Mouse (Mus musculus): ENCODE data around the gene Zfp446. TPM values are rescaled to one million over a fixed set of nuclear protein-coding genes. Genes with fewer than 3 reads are reported as not detected.

Zfp446 gene
- total RNA-seq, 4 experiments from 2014 or later, result 7.5 to 10.8 (median 8.8) TPM

DNA sequence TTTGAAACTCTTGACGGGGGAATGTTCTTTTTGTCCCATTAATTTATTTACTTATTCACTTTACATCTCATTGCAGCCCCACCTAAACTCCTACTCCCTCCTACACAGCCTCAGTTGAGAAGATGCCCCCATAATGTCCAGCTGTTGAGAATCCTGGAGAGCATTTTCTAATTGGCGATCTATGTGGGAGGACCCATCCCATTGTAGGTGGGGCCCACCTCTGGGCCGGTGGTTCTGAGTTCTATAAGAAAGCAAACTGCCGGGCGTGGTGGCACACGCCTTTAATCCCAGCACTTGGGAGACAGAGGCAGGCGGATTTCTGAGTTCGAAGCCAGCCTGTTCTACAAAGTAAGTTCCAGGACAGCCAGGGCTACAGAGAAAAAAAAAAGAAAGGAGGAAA is 9.3 kb downstream of the Zfp446 start:
- DNase-seq (ENCODE audit: low spot score in 2 of 2), result no peak

DNA sequence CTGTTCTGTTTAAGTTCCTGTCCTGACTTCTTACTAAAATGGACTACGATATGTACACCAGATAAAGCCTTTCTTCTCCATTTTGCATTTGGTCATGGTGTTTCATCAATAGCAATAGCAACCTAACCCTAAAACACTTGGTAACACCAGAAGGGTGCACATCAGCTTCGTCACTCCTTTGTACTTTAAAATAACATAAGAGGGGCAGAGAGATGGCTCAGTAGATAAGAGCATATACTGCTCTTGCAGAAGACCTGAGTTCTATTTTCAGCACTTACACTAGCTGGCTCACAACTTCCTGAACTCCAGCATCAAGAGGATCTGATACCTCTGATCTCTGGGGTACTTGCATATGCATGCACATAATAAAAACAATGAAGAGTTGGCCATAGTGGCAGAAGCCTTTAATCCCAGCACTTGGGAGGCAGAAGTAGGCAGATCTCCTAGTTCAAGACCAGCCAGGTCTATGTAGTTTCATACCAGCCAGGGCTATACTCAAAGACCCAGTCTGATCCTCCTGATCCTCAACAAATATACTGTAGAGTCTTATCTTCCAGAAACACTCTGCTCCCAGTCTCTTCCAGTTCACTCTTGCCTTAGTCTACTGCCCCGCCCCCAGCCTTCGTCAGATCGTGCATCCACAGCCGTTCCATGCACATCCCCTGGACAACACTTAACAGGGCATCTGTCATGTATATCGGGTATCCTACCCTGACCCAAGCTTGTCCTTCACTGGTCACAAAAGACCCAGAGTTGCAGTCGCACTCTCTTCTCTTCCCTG is 10.0 kb downstream of the Zfp446 start:
- no peak for DNase-seq (ENCODE audit: low spot score in 2 of 2)

GRCm38 (mm10) chr7:12992222-12992621 is 14.6 kb downstream of the Zfp446 start:
- DNase-seq (ENCODE audit: low spot score in 2 of 2), result no peak

GRCm38 (mm10) chr7:12993148-12993547 is 15.5 kb downstream of the Zfp446 start:
- DNase-seq (ENCODE audit: low spot score in 2 of 2), result no peak

DNA sequence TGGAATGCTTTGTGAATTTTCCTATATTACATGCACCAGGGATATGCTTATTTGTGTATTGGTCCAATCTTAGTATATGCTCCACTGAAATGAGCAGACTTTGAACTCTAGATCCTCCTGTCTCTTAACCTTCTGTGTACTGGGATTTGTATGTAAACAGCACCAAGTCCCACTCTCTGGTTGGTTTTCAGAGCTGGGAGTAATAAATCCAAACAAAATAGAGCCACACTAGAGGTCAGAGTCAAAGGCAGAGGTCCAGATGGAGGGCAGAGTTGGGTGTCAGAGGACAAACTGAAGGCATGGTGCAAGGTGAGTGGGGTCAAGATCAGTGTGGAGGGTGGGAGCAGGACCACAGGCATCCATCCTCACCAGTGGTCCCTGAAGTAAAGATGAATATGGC is 18.2 kb downstream of the Zfp446 start:
- DNase-seq (ENCODE audit: low spot score in 2 of 2), result no peak

- no peak for DNase-seq (ENCODE audit: low spot score in 2 of 2)
These were observed 19.6 kb downstream of the Zfp446 start for GRCm38 (mm10) chr7:12997230-12997629.

DNA sequence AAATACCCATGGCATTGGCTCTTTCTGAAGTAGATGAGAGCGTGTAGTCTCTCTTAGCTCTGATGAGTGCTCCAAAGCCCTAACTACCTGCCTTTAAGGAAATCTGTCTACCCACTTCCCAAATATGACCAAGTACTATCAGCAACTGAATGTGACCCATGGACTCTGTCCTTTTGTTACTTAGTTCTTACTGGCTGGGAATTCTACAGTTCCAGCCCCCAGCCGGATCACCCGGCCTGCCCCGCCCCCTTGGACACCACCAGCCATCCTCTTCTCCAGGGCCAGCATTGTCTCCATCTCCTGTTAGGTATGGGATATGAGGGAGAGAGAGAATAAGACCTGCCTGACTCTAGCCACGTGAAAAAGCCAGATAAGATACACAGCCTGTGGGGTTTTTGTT is 20.4 kb downstream of the Zfp446 start, which contains the start of gene Slc27a5:
Slc27a5 (minus strand) TSS at position 140 of the 400 bp plus-strand sequence.
- no peak for DNase-seq (ENCODE audit: low spot score in 2 of 2)

DNA sequence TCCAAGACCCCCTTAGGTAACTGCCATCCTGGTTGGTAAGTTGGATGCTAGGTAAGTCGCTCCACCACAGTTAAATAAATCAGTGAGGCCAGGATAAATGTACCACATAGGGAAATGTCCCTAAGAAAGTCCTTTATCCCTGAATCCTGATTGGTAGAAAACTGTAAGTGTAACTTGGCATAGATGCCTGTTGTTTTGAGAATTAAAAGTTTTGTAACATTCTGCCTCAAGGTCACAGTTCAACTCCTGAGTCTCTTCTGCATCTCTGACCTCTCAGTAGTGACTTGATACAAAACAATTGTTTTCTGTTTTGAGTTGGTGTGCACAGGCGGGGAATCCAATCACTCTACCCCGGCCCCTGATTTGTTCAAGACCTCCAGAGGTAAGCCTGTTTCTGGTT is 21.2 kb downstream of the Zfp446 start, which contains the start of gene Trim28:
Trim28 (plus strand) TSS at position 264 of the 400 bp plus-strand sequence.
- DNase-seq (ENCODE audit: low spot score in 2 of 2), result no peak

DNA sequence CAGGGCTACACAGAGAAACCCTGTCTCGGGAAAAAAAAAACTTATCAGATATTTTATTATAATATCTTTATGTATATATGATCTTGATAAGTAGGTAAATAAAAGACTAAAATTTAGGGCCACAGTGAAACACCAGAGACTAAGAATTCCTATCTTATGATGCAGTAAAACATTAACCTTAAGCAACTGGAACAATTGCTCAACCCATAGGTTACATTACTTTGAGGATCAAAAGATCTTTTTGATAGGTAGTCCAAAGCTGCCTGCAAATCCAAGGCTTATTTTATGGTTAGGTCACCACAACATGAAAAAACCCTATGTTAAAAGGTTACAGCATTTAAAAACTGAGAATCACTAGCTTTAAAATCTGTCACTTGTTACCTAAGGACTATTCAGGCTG is 23.9 kb downstream of the Zfp446 start:
- DNase-seq (ENCODE audit: low spot score in 2 of 2), result no peak

DNA sequence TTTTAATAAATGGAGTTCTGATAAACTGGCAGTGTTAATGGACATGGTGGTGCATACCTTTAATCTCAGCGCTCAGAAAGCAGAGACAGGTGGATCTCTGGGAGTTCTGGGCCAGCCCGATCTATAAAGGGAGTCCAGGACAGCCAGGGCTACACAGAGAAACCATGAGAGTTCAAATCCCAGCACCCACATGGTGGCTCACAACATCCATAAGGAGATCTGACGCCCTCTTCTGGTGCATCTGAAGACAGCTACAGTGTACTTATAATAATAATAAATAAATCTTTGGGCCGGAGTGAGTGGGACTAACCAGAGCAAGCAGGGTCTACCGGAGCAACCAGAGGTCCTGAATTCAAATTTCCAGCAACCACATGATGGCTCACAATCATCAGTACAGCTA is 25.7 kb downstream of the Zfp446 start:
- no peak for DNase-seq (ENCODE audit: low spot score in 2 of 2)

DNA sequence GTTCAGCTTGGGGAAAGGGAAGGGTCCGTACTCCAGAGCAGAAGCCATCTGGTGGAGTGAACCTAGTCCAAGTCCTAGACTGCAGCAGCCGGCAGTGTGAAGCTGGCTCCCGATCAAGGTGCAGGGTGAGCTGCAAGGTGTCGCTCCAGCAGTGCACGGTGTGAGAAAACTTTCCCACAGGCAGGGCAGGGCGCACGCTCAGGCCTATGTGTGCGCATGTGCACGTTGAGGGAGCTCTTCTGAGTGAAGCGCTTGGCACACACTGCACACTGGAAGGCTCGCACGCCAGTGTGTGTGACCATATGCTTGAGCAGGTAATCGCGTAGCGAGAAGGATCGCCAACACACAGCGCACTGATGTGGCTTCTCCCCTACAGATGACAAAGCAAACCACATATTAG is 28.4 kb downstream of the Zfp446 start:
- DNase-seq (ENCODE audit: low spot score in 2 of 2), result no peak

- DNase-seq (ENCODE audit: low spot score in 2 of 2), result no peak
These were observed 28.9 kb downstream of the Zfp446 start for GRCm38 (mm10) chr7:13006531-13006930.

- no peak for DNase-seq (ENCODE audit: low spot score in 2 of 2)
These were observed 29.9 kb downstream of the Zfp446 start for GRCm38 (mm10) chr7:13007341-13008092.

GRCm38 (mm10) chr7:13009143-13010004 is 31.7 kb downstream of the Zfp446 start:
- DNase-seq (ENCODE audit: low spot score in 2 of 2), result peak; percentile 93 to 94

DNA sequence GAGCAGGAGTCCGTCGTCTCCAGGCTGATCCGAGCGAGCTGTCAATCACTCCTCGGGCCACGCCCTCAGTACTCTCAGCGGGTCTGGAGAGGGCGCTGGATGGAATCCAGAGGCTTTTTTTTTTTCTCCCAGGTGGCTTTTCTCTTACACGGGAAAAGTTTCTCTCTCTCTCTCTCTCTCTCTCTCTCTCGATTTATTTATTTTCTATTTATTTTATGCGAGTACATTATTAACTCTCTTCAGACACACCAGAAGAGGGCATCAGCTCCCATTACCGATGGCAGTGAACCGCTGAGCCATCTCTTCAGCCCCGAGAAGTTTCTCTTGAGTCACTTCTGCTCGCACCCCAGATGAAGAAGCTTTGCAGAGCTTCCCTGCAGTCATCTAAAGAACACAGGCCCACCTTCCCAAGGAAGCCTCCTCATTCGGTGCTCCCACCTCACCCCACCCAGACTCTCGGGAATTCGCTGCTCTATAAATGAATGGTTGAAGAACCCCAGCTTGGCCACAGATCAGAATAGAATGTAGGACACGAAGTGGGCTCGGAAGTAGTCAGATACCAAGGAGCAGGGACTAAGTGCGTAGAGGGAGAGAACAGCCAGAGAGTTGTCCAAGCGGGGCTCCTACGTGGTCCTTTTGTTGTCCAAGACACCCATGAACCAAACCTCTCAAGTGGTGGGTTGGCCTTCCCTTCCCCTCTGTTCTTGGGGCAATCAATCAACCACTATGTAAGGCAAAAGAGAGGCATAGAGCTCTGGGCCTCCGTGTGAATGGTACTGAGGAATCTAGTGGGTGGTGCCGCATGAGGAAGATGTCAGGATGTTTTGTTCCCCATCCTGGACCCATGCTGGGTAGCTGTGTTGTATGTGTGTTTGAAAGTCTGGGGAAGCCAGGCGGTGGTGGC is 32.6 kb downstream of the Zfp446 start, which contains the start of gene Zbtb45:
Zbtb45 (minus strand) TSS at position 30 of the 904 bp plus-strand sequence.
- DNase-seq (ENCODE audit: low spot score in 2 of 2), result no peak

DNA sequence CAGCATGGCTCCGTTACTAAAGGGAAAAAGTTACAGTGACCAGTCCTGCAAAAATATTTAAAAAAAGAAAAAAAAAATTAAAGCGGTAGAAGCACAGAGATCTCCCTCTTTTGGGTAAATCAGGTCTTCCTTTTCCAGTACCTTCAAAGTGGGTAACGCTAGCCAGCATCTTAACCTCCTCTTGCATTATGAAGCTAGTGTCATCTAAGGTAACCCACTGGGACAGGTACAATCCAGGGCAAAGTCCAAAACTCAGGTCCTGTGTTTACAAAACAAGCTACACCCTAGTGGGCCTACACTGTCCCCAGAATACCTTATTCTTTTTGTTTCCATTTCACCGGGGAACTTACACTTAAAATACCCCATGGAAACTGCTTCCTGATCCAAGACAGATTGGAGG is 36.0 kb downstream of the Zfp446 start:
- DNase-seq (ENCODE audit: low spot score in 2 of 2), result no peak

GRCm38 (mm10) chr7:13014275-13014839 is 36.7 kb downstream of the Zfp446 start:
- no peak for DNase-seq (ENCODE audit: low spot score in 2 of 2)

DNA sequence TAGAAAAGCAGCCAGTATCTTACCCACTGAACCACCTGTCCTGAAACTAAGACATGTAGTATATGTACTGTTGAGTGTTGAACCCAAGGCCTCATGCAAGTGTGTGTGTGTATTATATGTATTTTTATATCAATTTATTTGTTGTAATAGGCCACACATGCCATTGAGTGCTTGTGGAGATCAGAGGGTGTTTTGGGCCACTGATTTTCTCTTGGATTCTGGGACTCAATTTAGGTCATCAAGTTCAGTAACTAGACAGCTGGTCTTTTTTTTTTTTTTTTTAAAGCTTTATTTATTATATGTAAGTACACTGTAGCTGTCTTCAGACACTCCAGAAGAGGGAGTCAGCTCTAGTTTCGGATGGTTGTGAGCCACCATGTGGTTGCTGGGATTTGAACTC is 37.6 kb downstream of the Zfp446 start:
- no peak for DNase-seq (ENCODE audit: low spot score in 2 of 2)

- peak in 1 of 2 experiments; percentile 26 for DNase-seq (ENCODE audit: low spot score in 2 of 2)
These were observed 45.3 kb downstream of the Zfp446 start for GRCm38 (mm10) chr7:13022773-13023535.

All from layer of hippocampus, adult 8-10 months (tissue).